Mouse (Mus musculus): ENCODE data around the gene A230050P20Rik.

A230050P20Rik gene

GRCm38 (mm10) chr9:20873521-20873920 lies 5.1 kb downstream of the A230050P20Rik start:
- no peak for DNase-seq (ENCODE audit: low spot score in 2 of 2)

GRCm38 (mm10) chr9:20875021-20875790 lies 6.8 kb downstream of the A230050P20Rik start:
- no peak for DNase-seq (ENCODE audit: low spot score in 2 of 2)

DNA sequence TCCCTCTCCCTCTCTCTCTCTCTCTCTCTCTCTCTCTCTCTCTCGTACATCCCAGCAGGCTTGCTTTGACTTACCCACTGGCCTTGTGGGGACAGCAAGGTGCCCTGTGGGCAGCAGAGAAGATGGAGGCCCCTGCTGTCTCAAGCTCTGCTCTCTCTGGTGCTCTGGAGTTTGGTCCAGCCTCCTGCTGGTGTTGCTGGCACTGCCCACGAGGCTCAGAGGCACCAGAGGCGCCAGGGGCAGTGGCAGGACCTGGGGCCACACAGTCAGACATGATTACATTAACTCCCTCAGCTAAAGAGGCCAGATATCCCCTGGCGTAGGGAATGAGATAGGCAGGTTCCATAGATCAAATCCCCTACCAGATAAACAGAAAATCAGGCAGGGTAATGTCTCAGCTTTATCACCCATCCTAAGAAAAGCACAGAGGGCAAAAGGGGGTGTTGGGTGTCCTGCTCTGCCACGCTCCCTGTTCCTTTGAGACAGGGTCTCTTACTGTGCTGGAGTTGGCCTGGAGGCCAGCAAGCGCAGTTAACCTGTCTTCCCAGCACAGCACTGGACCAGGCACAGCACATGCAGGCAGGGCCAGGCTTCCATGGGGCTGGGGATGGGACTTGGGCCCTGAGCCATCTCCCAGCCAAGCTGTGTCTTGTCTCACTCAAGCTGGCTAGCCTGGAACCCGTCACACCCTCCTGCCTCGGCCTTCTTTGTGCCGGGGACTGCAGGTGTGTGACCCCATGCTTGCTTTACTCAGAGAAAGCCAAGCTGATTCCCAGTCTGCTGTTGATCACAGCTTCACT lies 8.1 kb downstream of the A230050P20Rik start:
- no peak for DNase-seq (ENCODE audit: low spot score in 2 of 2)

DNA sequence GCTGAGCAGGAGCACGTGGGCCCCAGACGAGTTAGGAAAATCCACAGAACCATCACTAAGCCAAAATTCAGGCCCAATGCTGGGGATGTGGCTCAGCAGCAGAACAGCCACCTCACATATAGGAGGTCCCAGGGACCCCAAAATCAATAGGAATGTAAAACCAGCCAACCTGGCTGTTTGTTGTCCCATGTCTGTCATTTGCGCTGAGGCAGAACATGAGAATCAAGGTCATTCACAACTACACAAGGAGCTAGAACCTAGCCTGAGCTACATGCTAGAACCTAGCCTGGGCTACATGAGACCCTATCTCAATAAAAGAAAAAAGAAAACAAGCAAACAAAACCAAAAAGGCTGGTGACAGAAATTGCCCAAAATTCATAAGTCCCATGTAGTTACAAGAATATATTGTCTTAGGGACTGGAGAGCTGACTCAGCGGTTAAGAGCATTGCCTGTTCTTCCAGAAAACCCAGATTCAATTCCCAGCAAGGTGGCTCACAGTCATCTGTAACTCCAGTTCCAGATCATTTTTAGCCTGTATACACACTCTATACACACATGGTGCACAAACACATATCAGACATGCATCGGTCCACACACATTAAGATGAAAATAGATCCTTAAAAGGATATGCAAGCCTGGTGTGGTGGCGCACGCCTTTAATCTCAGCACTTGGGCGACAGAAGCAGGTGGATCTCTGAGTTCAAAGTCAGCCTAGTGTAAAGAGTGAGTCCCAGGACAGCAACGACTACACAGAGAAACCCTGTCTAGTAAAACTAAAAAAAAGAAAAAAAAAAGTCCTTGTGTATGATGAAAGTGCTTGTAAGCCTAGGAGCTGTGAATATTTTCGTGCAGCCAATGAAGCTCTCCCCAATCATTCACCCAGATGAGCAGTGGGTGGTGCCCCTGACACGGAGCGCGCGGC lies 8.9 kb downstream of the A230050P20Rik start:
- no peak for DNase-seq (ENCODE audit: low spot score in 2 of 2)

DNA sequence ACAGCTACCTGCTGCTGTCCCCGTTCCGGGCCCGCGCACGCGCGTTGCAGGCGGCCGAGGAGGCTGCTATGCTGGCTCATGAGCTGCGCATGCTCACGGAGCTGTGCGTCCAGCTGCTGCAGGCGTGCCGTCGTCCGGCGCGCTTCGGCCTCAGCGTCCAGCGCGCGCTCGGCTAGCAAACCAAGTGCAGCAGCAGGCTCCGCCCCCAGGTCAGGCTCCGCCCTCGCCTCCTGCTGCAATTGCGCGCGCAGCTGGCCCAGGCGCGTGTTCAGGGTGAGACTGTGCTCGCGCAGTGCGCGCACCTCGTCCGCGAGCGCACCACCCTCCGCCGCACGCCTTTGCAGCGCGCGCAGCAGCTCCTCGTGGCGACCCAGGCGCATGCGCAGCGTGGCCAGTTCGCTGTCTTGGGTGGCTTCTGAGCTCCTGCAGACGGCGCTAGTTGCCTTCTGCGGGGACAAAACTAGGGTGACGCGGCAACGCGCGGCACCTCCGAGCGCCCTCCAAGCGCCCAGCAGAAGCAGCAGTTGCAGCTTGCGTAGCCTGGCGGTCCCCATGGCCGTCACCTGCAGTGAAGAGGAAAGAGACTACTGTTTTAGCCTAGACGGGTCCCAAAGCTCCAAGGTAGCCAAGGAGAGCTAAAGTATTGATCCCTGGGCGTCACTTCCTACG lies 9.7 kb downstream of the A230050P20Rik start:
- peak; percentile 98 to 99 for DNase-seq (ENCODE audit: low spot score in 2 of 2)

GRCm38 (mm10) chr9:20878710-20879065 lies 10.2 kb downstream of the A230050P20Rik start:
- peak; percentile 34 to 61 for DNase-seq (ENCODE audit: low spot score in 2 of 2)

GRCm38 (mm10) chr9:20879097-20879792 lies 10.8 kb downstream of the A230050P20Rik start, which contains the start of gene Angptl6:
Gene Angptl6 (minus strand): TSS chr9:20879727.
- no peak for DNase-seq (ENCODE audit: low spot score in 2 of 2)

- no peak for DNase-seq (ENCODE audit: low spot score in 2 of 2)
These were observed 18.1 kb downstream of the A230050P20Rik start for GRCm38 (mm10) chr9:20886563-20886962.

GRCm38 (mm10) chr9:20887191-20887590 lies 18.7 kb downstream of the A230050P20Rik start:
- DNase-seq (ENCODE audit: low spot score in 2 of 2) = no peak

GRCm38 (mm10) chr9:20887704-20888385 lies 19.4 kb downstream of the A230050P20Rik start, which contains the start of gene Ppan:
Gene Ppan (plus strand): TSS chr9:20888175.
- DNase-seq (ENCODE audit: low spot score in 2 of 2) = peak; percentile 89 to 90

DNA sequence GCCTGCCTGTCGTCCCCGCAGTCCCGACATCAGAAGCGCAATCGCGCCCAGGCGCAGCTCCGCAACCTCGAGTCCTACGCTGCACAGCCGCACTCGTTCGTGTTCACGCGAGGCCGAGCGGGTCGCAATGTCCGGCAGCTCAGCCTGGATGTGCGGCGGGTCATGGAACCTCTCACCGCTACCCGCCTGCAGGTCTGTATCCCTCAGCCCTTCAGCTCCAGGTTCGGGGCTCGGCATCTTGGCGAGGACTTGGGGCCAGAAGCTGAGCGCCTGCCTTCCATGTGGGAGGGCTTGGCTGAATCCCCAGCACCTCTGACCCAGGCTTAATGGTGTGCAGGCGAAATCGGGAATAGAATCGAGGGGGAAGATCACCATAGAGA lies 19.9 kb downstream of the A230050P20Rik start:
- no peak for DNase-seq (ENCODE audit: low spot score in 2 of 2)

- DNase-seq (ENCODE audit: low spot score in 2 of 2) = no peak
These were observed 21.0 kb downstream of the A230050P20Rik start for GRCm38 (mm10) chr9:20889185-20890141.

GRCm38 (mm10) chr9:20890411-20890810 lies 22.0 kb downstream of the A230050P20Rik start:
- DNase-seq (ENCODE audit: low spot score in 2 of 2) = no peak

- DNase-seq (ENCODE audit: low spot score in 2 of 2) = no peak
These were observed 23.1 kb downstream of the A230050P20Rik start for GRCm38 (mm10) chr9:20891339-20892103.

DNA sequence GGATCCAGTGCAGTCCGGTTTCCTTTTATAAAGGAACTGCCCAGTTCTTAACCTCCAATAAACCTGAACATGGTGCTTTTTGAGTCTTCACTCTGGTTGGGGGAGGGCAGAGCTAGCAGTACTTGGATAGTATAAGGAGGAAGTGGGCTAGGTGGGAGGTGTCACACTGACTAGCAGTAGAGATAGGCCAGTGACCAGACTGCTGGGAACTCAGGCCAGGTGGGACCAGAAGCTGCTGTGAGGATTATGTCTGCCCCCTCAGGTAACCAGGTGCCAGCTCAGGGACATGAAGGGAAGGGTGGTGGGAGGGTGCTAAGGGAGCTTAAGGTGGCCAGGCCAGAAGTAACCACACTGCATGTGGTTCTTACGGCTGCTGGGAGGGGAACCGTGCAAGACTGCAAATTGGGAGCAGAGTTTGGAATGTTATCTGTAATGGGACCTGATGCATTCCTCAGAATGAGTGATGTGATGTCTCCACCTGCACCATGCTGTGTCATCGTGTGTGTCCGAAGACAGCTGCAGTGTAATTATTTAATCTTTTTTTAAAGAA lies 23.7 kb downstream of the A230050P20Rik start:
- no peak for DNase-seq (ENCODE audit: low spot score in 2 of 2)

DNA sequence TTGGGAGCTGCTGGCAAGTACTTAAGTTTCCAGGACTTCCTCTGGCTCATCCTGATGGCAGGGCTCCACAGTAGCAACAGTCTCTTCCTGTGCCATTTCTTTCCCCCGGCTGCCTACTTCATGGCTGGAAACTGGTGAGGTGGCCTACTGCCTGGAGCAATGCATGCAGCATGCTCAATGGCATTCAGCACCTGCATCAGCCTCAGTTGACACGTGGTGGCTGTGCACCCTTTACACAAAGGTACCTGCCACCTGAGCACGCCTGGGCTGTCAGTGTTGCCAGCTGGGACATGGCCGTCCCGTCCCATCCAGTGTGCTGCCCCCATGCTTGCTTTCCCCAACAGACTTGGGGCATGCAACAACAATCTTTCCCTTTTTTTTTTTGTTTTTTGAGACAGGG lies 24.6 kb downstream of the A230050P20Rik start:
- DNase-seq (ENCODE audit: low spot score in 2 of 2) = no peak

- DNase-seq (ENCODE audit: low spot score in 2 of 2) = no peak
These were observed 25.3 kb downstream of the A230050P20Rik start for GRCm38 (mm10) chr9:20893590-20894343.

All from thymus, postnatal 10 days (tissue).